8 mouse cellular contexts compared by ENCODE assay signal in the genomic region with DNA sequence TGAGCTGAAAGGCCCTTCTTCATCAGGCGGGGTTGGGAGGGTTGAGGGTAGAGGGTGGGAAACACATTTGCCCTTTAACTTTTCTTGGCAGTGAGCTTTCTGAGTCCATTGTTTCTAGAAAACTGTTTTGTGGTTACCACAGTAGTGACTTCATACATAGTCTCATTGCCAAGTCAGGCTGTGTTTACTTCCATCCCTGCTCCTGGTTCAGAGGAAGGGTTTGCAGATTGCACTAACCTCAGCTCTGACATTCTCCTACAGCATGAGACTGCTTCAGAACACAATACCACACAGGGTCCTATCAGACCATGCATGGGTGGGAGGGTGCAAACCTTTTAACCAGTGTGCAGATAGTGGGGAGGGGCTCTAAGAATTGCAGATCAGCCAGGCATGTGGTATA.
A peak's percentile ranks its signal among the peaks of the same experiment; 100 is the strongest.
DNase-seq lines count a peak whose midpoint lies in the region; ATAC-seq and TF ChIP-seq lines count a peak whose summit lies in the region.

No protein-coding gene starts in this region.

- H3K79me2 ChIP-seq in myocyte (ENCODE audit: control insufficient read depth, insufficient read depth) = no peaks in the 10 kb centered on the region

- no peak overlapping the region for H3K4me2 ChIP-seq in forebrain, embryonic 15.5 days (replicated peaks)
- H3K4me2 ChIP-seq in forebrain, embryonic 12.5 days = no peak overlapping the region
- no peak overlapping the region for H3K4me2 ChIP-seq in midbrain, embryonic 16.5 days (ENCODE audit: low read length)
- no peak overlapping the region for H3K4me2 ChIP-seq in midbrain, embryonic 15.5 days
- peak overlapping the region; percentile 1 for H3K4me2 ChIP-seq in myocyte (ENCODE audit: low read depth)

- no peak overlapping the region for H3K4me3 ChIP-seq in forebrain, embryonic 15.5 days
- H3K4me3 ChIP-seq in forebrain, embryonic 12.5 days (replicated peaks) = no peak overlapping the region
- no peak overlapping the region for H3K4me3 ChIP-seq in midbrain, embryonic 16.5 days (ENCODE audit: low read depth, low read length)
- no peak overlapping the region for H3K4me3 ChIP-seq in midbrain, embryonic 15.5 days
- H3K4me3 ChIP-seq in myocyte = no peak overlapping the region

- no peak for ATAC-seq in forebrain, embryonic 15.5 days (replicated peaks)
- no peak for ATAC-seq in forebrain, embryonic 12.5 days (ENCODE audit: low FRiP score)
- no peak for ATAC-seq in midbrain, embryonic 16.5 days
- ATAC-seq in midbrain, embryonic 15.5 days (replicated peaks) = no peak

- DNase-seq in heart, postnatal 36 days = peak; percentile 40 to 58
- DNase-seq in cerebellum, adult 11-12 months = no peak
- no peak for DNase-seq in natural killer cell, adult 2 months (ENCODE audit: low spot score in 2 of 2)

- WGBS in forebrain, embryonic 15.5 days = 58% methylated on average over 1 of the region's 1 CpGs
- 79% methylated on average over 1 of the region's 1 CpGs for WGBS in forebrain, embryonic 12.5 days
- 79% methylated on average over 1 of the region's 1 CpGs for WGBS in midbrain, embryonic 16.5 days
- 72% methylated on average over 1 of the region's 1 CpGs for WGBS in midbrain, embryonic 15.5 days

- no peaks in the 10 kb centered on the region for H3K27me3 ChIP-seq in forebrain, embryonic 15.5 days
- no peaks in the 10 kb centered on the region for H3K27me3 ChIP-seq in forebrain, embryonic 12.5 days
- no peaks in the 10 kb centered on the region for H3K27me3 ChIP-seq in midbrain, embryonic 16.5 days (ENCODE audit: control insufficient read depth, insufficient read depth, low read depth, low read length)
- no peaks in the 10 kb centered on the region for H3K27me3 ChIP-seq in midbrain, embryonic 15.5 days (replicated peaks)
- no peaks in the 10 kb centered on the region for H3K27me3 ChIP-seq in myocyte (ENCODE audit: control insufficient read depth, insufficient read depth, insufficient read length)

- H3K27ac ChIP-seq in forebrain, embryonic 15.5 days (replicated peaks) = peak overlapping the region; percentile 55
- H3K27ac ChIP-seq in forebrain, embryonic 12.5 days = no peak overlapping the region
- H3K27ac ChIP-seq in midbrain, embryonic 16.5 days (ENCODE audit: low read length) = 0 out of 2 replicates have a peak overlapping the region, but pooled peaks have one; percentile 19
- H3K27ac ChIP-seq in midbrain, embryonic 15.5 days = no peak overlapping the region

- intact Hi-C loops in heart, postnatal 36 days (cut with DNase I) = loop anchor here (2.0 kb wide), 1 partner anchor 42 kb away; no protein-coding TSS in a partner anchor

- peaks cover 42% of the 10 kb centered on the region for H3K4me1 ChIP-seq in forebrain, embryonic 15.5 days
- peaks cover 12% of the 10 kb centered on the region for H3K4me1 ChIP-seq in forebrain, embryonic 12.5 days
- peaks cover 12% of the 10 kb centered on the region for H3K4me1 ChIP-seq in midbrain, embryonic 16.5 days (ENCODE audit: control insufficient read depth, insufficient read depth, low read length)
- H3K4me1 ChIP-seq in midbrain, embryonic 15.5 days = peaks cover 15% of the 10 kb centered on the region

- no peak overlapping the region for H3ac ChIP-seq in myocyte (ENCODE audit: control insufficient read depth, insufficient read length)

- H3K9ac ChIP-seq in forebrain, embryonic 15.5 days (replicated peaks) = no peak overlapping the region
- no peak overlapping the region for H3K9ac ChIP-seq in forebrain, embryonic 12.5 days
- no peak overlapping the region for H3K9ac ChIP-seq in midbrain, embryonic 16.5 days (ENCODE audit: low read depth, low read length)
- no peak overlapping the region for H3K9ac ChIP-seq in midbrain, embryonic 15.5 days

- peaks cover 4% of the 10 kb centered on the region; the same call in 1 of the 2 replicates for H3K9me3 ChIP-seq in forebrain, embryonic 15.5 days
- peaks cover 4% of the 10 kb centered on the region; the same call in 1 of the 2 replicates for H3K9me3 ChIP-seq in forebrain, embryonic 12.5 days
- H3K9me3 ChIP-seq in midbrain, embryonic 16.5 days (replicated peaks; ENCODE audit: control insufficient read depth, low read length, poor library complexity, severe bottlenecking) = peaks cover 10% of the 10 kb centered on the region
- 0 out of 2 replicates have a peak, but pooled peaks cover 3% of the 10 kb centered on the region for H3K9me3 ChIP-seq in midbrain, embryonic 15.5 days

- no peaks in the 10 kb centered on the region for H3K36me3 ChIP-seq in forebrain, embryonic 15.5 days
- H3K36me3 ChIP-seq in forebrain, embryonic 12.5 days (replicated peaks) = no peaks in the 10 kb centered on the region
- H3K36me3 ChIP-seq in midbrain, embryonic 16.5 days (ENCODE audit: control insufficient read depth, insufficient read depth, low read length) = no peaks in the 10 kb centered on the region
- H3K36me3 ChIP-seq in midbrain, embryonic 15.5 days (replicated peaks) = no peaks in the 10 kb centered on the region
- H3K36me3 ChIP-seq in myocyte (ENCODE audit: control insufficient read depth, insufficient read depth) = no peaks in the 10 kb centered on the region

- TF ChIP-seq POLR2A in myocyte (IDR thresholded peaks at IDR 0.05; ENCODE audit: insufficient read length, low read depth) = no peak

TF ChIP-seq in myocyte, 11 proteins besides CTCF, POLR2A, EP300 and RAD21:
- TF ChIP-seq MYOG (IDR thresholded peaks at IDR 0.05; ENCODE audit: control insufficient read depth in 1 of 3, insufficient read depth in 1 of 3, insufficient read length in 2 of 3, low read depth in 2 of 3) (no peak), CEBPB (IDR thresholded peaks at IDR 0.05; ENCODE audit: insufficient read depth, poor library complexity, severe bottlenecking) (no peak), POLR2AphosphoS2 (IDR thresholded peaks at IDR 0.05; ENCODE audit: insufficient read length, low read depth) (no peak), MAX (IDR thresholded peaks at IDR 0.05; ENCODE audit: low read depth) (no peak), REST (IDR thresholded peaks at IDR 0.05; ENCODE audit: insufficient read depth, insufficient read length) (no peak), USF1 (IDR thresholded peaks at IDR 0.05; ENCODE audit: low read depth) (no peak), SRF (IDR thresholded peaks at IDR 0.05; ENCODE audit: control insufficient read depth, insufficient read length, low read depth) (no peak), TCF12 (IDR thresholded peaks at IDR 0.05; ENCODE audit: insufficient read depth, poor library complexity, severe bottlenecking) (no peak), E2F4 (IDR thresholded peaks at IDR 0.05; ENCODE audit: insufficient read depth) (no peak), TCF3 (IDR thresholded peaks at IDR 0.05; ENCODE audit: insufficient read length, low read depth) (no peak), MYOD1 (IDR thresholded peaks at IDR 0.05; ENCODE audit: control insufficient read depth in 1 of 3, insufficient read length in 2 of 3, low read depth in 2 of 3) (no peak)

Comparison
In these comparisons a context has a peak if more than half of its experiments do, and no peak if none do; other contexts are left out.
1. H3K27ac ChIP-seq: peak in forebrain, embryonic 15.5 days (single experiment) and midbrain, embryonic 16.5 days (single experiment); none in forebrain, embryonic 12.5 days (single experiment) and midbrain, embryonic 15.5 days (single experiment).
2. DNase-seq: peak in heart, postnatal 36 days (2 of 2); none in cerebellum, adult 11-12 months (single experiment) and natural killer cell, adult 2 months (0 of 2).